Mouse (Mus musculus) liver, embryonic 12.5 days (tissue): ENCODE measurements around the gene Jmjd7. TPM values are rescaled to one million over a fixed set of nuclear protein-coding genes. Genes with fewer than 3 reads are reported as not detected.

Source experiments
- ATAC-seq: fragments of 200-750 bp; cut with Nextera tagmentation; 2 replicates; pipeline ENCODE4 v1.8.0; 2017; ENCODE audit warnings: moderate number of reproducible peaks, mild to moderate bottlenecking, moderate library complexity
- H3K27ac ChIP-seq: fragments of 300-500 bp; sonication (generic); 2 replicates; pipeline ENCODE4 v1.5.1; 2016; ENCODE audit warnings: mild to moderate bottlenecking
- H3K27me3 ChIP-seq: fragments of 300-500 bp; sonication (generic); replicated peaks from 2 replicates; pipeline ENCODE4 v1.6.1; 2016; ENCODE audit warnings: mild to moderate bottlenecking, moderate library complexity
- H3K36me3 ChIP-seq: fragments of 300-500 bp; sonication (generic); 2 replicates; pipeline ENCODE4 v1.6.1; 2016; ENCODE audit warnings: mild to moderate bottlenecking, moderate library complexity
- H3K4me1 ChIP-seq: fragments of 300-500 bp; sonication (generic); 2 replicates; pipeline ENCODE4 v1.6.1; 2016
- H3K4me2 ChIP-seq: fragments of 300-500 bp; sonication (generic); 2 replicates; pipeline ENCODE4 v1.6.1; 2016; ENCODE audit warnings: mild to moderate bottlenecking, moderate library complexity
- H3K4me3 ChIP-seq: fragments of 300-500 bp; sonication (generic); 2 replicates; pipeline ENCODE4 v1.5.1; 2016; ENCODE audit warnings: mild to moderate bottlenecking, moderate library complexity
- H3K9ac ChIP-seq: fragments of 300-500 bp; sonication (generic); 2 replicates; pipeline ENCODE4 v1.6.1; 2016; ENCODE audit warnings: mild to moderate bottlenecking, moderate library complexity
- H3K9me3 ChIP-seq: fragments of 300-500 bp; sonication (generic); replicated peaks from 2 replicates; pipeline ENCODE4 v1.6.1; 2016; ENCODE audit warnings: mild to moderate bottlenecking, moderate library complexity
- WGBS: fragments of 180-500 bp; shearing (Covaris S2); methylation state at CpG from one replicate; pipeline ENCODE4 v1.1.7; 2016; ENCODE audit not compliant: insufficient replicate concordance; 5-methylcytosine and 5-hydroxymethylcytosine counted together
- polyA plus RNA-seq: library from polyadenylated mRNA; unstranded; fragments of >200 nt; fragmentation: Nextera tagmentation; extraction: Ambion mirVana; gene quantifications from 2 replicates; pipeline ENCODE4 v1.2.1, GENCODE M21; 2016

The Jmjd7 gene
- polyA plus RNA-seq = 8.5 and 9.7 TPM in 2 replicates

- ATAC-seq = peak; percentile 90
- Histone ChIP-seq H3K9ac (peak within 1 kb of the TSS; percentile 87), H3K27me3 (no peaks in the 10 kb centered on the region), H3K4me3 (peak within 1 kb of the TSS; percentile 76), H3K4me1 (peaks cover 42% of the 10 kb centered on the region), H3K9me3 (no peaks in the 10 kb centered on the region), H3K27ac (peak within 1 kb of the TSS; percentile 85), H3K4me2 (peak within 1 kb of the TSS; percentile 89), H3K36me3 (peaks cover 38% of the 10 kb centered on the region)
- WGBS = 5% methylated on average over 50 of the region's 50 CpGs
Observed at GRCm38 (mm10) chr2:120026984-120027949, at the start of gene Jmjd7, which contains the start of gene Gm28042. TSS of gene Jmjd7 (plus strand) at chr2:120027483. TSS of gene Gm28042 (plus strand) at chr2:120027493.

- Histone ChIP-seq H3K4me2 (no peak overlapping the region), H3K9me3 (no peaks in the 10 kb centered on the region), H3K4me1 (peaks cover 6% of the 10 kb centered on the region; the same call in 1 of the 2 replicates), H3K27me3 (no peaks in the 10 kb centered on the region), H3K4me3 (no peak overlapping the region), H3K27ac (no peak overlapping the region), H3K36me3 (no peaks in the 10 kb centered on the region), H3K9ac (no peak overlapping the region)
- no peak for ATAC-seq
- WGBS = 74% methylated on average over 7 of the region's 7 CpGs
Observed at GRCm38 (mm10) chr2:119980343-119980986, 46.8 kb upstream of the Jmjd7 start.

- WGBS = 74% methylated on average over 2 of the region's 2 CpGs
- Histone ChIP-seq H3K9ac (no peak overlapping the region), H3K4me1 (peaks cover 10% of the 10 kb centered on the region; the same call in 1 of the 2 replicates), H3K27me3 (no peaks in the 10 kb centered on the region), H3K4me2 (no peak overlapping the region), H3K27ac (no peak overlapping the region), H3K36me3 (no peaks in the 10 kb centered on the region), H3K4me3 (no peak overlapping the region), H3K9me3 (no peaks in the 10 kb centered on the region)
- no peak for ATAC-seq
Observed at GRCm38 (mm10) chr2:119981631-119982030, 45.7 kb upstream of the Jmjd7 start.

GRCm38 (mm10) chr2:119985871-119986270, 41.4 kb upstream of the Jmjd7 start:
- no peaks in the 10 kb centered on the region for H3K27me3 ChIP-seq
- no peak overlapping the region for H3K27ac ChIP-seq
- no peaks in the 10 kb centered on the region for H3K9me3 ChIP-seq
- no peak overlapping the region for H3K9ac ChIP-seq
- ATAC-seq = no peak
- no peak overlapping the region for H3K4me2 ChIP-seq
- H3K4me1 ChIP-seq = peaks cover 5% of the 10 kb centered on the region; the same call in 1 of the 2 replicates
- no peaks in the 10 kb centered on the region for H3K36me3 ChIP-seq
- WGBS = 70% methylated on average over 8 of the region's 8 CpGs
- H3K4me3 ChIP-seq = no peak overlapping the region

- H3K27ac ChIP-seq = no peak overlapping the region
- no peaks in the 10 kb centered on the region for H3K27me3 ChIP-seq
- peaks cover 5% of the 10 kb centered on the region; the same call in 1 of the 2 replicates for H3K4me1 ChIP-seq
- no peak overlapping the region for H3K4me3 ChIP-seq
- H3K4me2 ChIP-seq = no peak overlapping the region
- ATAC-seq = no peak
- WGBS = 58% methylated on average over 6 of the region's 6 CpGs
- H3K9me3 ChIP-seq = no peaks in the 10 kb centered on the region
- H3K9ac ChIP-seq = no peak overlapping the region
- no peaks in the 10 kb centered on the region for H3K36me3 ChIP-seq
Observed at GRCm38 (mm10) chr2:119986369-119986768, 40.9 kb upstream of the Jmjd7 start.

GRCm38 (mm10) chr2:119987441-119987840, 39.8 kb upstream of the Jmjd7 start:
- no peak for ATAC-seq
- Histone ChIP-seq H3K36me3 (no peaks in the 10 kb centered on the region), H3K4me3 (no peak overlapping the region), H3K4me2 (no peak overlapping the region), H3K9me3 (no peaks in the 10 kb centered on the region), H3K4me1 (peaks cover 5% of the 10 kb centered on the region; the same call in 1 of the 2 replicates), H3K27ac (no peak overlapping the region), H3K9ac (no peak overlapping the region), H3K27me3 (no peaks in the 10 kb centered on the region)
- WGBS = 79% methylated on average over 2 of the region's 2 CpGs

GRCm38 (mm10) chr2:119988952-119989351, 38.3 kb upstream of the Jmjd7 start:
- WGBS = 59% methylated on average over 4 of the region's 4 CpGs
- H3K36me3 ChIP-seq = no peaks in the 10 kb centered on the region

GRCm38 (mm10) chr2:119990881-119991280, 36.4 kb upstream of the Jmjd7 start:
- Histone ChIP-seq H3K4me3 (no peak overlapping the region), H3K27ac (no peak overlapping the region), H3K27me3 (no peaks in the 10 kb centered on the region), H3K4me2 (no peak overlapping the region), H3K36me3 (no peaks in the 10 kb centered on the region), H3K9me3 (no peaks in the 10 kb centered on the region), H3K9ac (no peak overlapping the region), H3K4me1 (peaks cover 7% of the 10 kb centered on the region; the same call in 1 of the 2 replicates)
- WGBS = 72% methylated on average over 6 of the region's 6 CpGs
- ATAC-seq = no peak

More at GRCm38 (mm10) chr2:119988952-119989351, 38.3 kb upstream of the Jmjd7 start:
- Histone ChIP-seq H3K4me1 (peaks cover 5% of the 10 kb centered on the region; the same call in 1 of the 2 replicates), H3K27ac (no peak overlapping the region), H3K27me3 (no peaks in the 10 kb centered on the region), H3K4me2 (no peak overlapping the region), H3K9ac (no peak overlapping the region), H3K4me3 (no peak overlapping the region), H3K9me3 (no peaks in the 10 kb centered on the region)
- ATAC-seq = no peak

GRCm38 (mm10) chr2:119992349-119992748, 34.9 kb upstream of the Jmjd7 start:
- 0 out of 2 replicates have a peak, but pooled peaks cover 3% of the 10 kb centered on the region for H3K4me1 ChIP-seq
- no peaks in the 10 kb centered on the region for H3K27me3 ChIP-seq
- H3K36me3 ChIP-seq = no peaks in the 10 kb centered on the region
- no peak overlapping the region for H3K27ac ChIP-seq
- no peak overlapping the region for H3K9ac ChIP-seq
- 68% methylated on average over 2 of the region's 2 CpGs for WGBS
- ATAC-seq = no peak
- H3K4me2 ChIP-seq = no peak overlapping the region
- no peak overlapping the region for H3K4me3 ChIP-seq
- H3K9me3 ChIP-seq = no peaks in the 10 kb centered on the region

- H3K4me1 ChIP-seq = 0 out of 2 replicates have a peak, but pooled peaks cover 3% of the 10 kb centered on the region
Observed at GRCm38 (mm10) chr2:119993515-119993914, 33.8 kb upstream of the Jmjd7 start.

GRCm38 (mm10) chr2:119994839-119995238, 32.4 kb upstream of the Jmjd7 start:
- Histone ChIP-seq H3K27me3 (no peaks in the 10 kb centered on the region), H3K4me1 (0 out of 2 replicates have a peak, but pooled peaks cover 3% of the 10 kb centered on the region), H3K36me3 (no peaks in the 10 kb centered on the region), H3K27ac (no peak overlapping the region), H3K4me2 (no peak overlapping the region), H3K4me3 (no peak overlapping the region), H3K9me3 (no peaks in the 10 kb centered on the region), H3K9ac (no peak overlapping the region)
- 58% methylated on average over 6 of the region's 6 CpGs for WGBS
- ATAC-seq = no peak

More at GRCm38 (mm10) chr2:119993515-119993914, 33.8 kb upstream of the Jmjd7 start:
- Histone ChIP-seq H3K9ac (no peak overlapping the region), H3K27me3 (no peaks in the 10 kb centered on the region), H3K9me3 (no peaks in the 10 kb centered on the region), H3K4me3 (no peak overlapping the region), H3K4me2 (no peak overlapping the region), H3K27ac (no peak overlapping the region), H3K36me3 (no peaks in the 10 kb centered on the region)
- ATAC-seq = no peak
- 48% methylated on average over 2 of the region's 2 CpGs for WGBS
